Mouse (Mus musculus) spleen, adult 2 months (tissue): ENCODE data around the gene Gm49336.

Experiments used
- CTCF ChIP-seq: fragments of 200-500 bp; IDR thresholded peaks from 2 replicates; pipeline ENCODE4 v1.5.1; 2011; ENCODE audit warnings: mild to moderate bottlenecking, inconsistent platforms; ENCODE audit not compliant: insufficient read depth, insufficient read length, insufficient replicate concordance; ENCODE audit errors: extremely low read depth
- POLR2A ChIP-seq: fragments of 200-500 bp; IDR thresholded peaks from 2 replicates; pipeline ENCODE4 v1.6.1; 2011; ENCODE audit warnings: low read depth, low read length, inconsistent platforms

GRCm38 (mm10) chr14:60178571-60178955, 72.7 kb downstream of the Gm49336 start:
- TF ChIP-seq CTCF: no peak
- TF ChIP-seq POLR2A: no peak
